Mouse (Mus musculus) thymus, adult 2 months (tissue): ENCODE measurements at regions not wholly inside any gene's neighbourhood (a gene's known extent, or its start where the extent isn't known, plus 50 kb on each side); places are given as distances from the start of the nearest gene placed in this dataset.

Experiments
- CTCF ChIP-seq: fragments of 200-500 bp; IDR thresholded peaks from 2 replicates; pipeline ENCODE4 v1.5.1; 2012; ENCODE audit warnings: mild to moderate bottlenecking, control low read depth, low read length, moderate library complexity, borderline replicate concordance; ENCODE audit not compliant: control insufficient read depth, poor library complexity, insufficient read depth; ENCODE audit errors: extremely low read depth
- POLR2A ChIP-seq: fragments of 200-500 bp; IDR thresholded peaks from 2 replicates; pipeline ENCODE4 v1.6.1; 2012; ENCODE audit warnings: mild to moderate bottlenecking, low read length, control low read depth, moderate library complexity; ENCODE audit not compliant: control insufficient read depth, poor library complexity, insufficient read depth; ENCODE audit errors: extremely low read depth

GRCm38 (mm10) chr1:75833071-75833830, 287.2 kb downstream of the Slc4a3 start:
- no peak for TF ChIP-seq POLR2A
- TF ChIP-seq CTCF, result no peak
